Comparison of ENCODE assay signal across 29 mouse cellular contexts in genomic region chr5:97306902-97307301, GRCm38 (mm10).
"Had no signal": no experiment of that assay in that cellular context is flagged by ENCODE, and none has a peak within 500 bp of the region (broad histone marks: within the 10 kb centered on the region; RNA-seq: fewer than 3 reads in every experiment).

No protein-coding gene starts in this region.

- H3K9ac ChIP-seq: heart, embryonic 12.5 days; hindbrain, embryonic 12.5 days; hindbrain, embryonic 14.5 days; intestine, embryonic 15.5 days; kidney, embryonic 15.5 days; limb, embryonic 12.5 days; liver, embryonic 13.5 days; liver, embryonic 15.5 days had no signal

- H3K27ac ChIP-seq: gastrocnemius, adult 2 months; heart, embryonic 10.5 days; hindbrain, embryonic 10.5 days; hindbrain, embryonic 12.5 days; hindbrain, embryonic 14.5 days; intestine, embryonic 15.5 days; kidney, embryonic 15.5 days; kidney, postnatal 0 days; layer of hippocampus, adult 2 months; left cerebral cortex, adult 2 months; limb, embryonic 10.5 days; limb, embryonic 12.5 days; liver, embryonic 13.5 days; liver, embryonic 15.5 days had no signal

- H3K4me2 ChIP-seq: heart, embryonic 12.5 days; hindbrain, embryonic 12.5 days; hindbrain, embryonic 14.5 days; intestine, embryonic 15.5 days; kidney, embryonic 15.5 days; limb, embryonic 12.5 days; liver, embryonic 11.5 days; liver, embryonic 13.5 days; liver, embryonic 15.5 days had no signal

- DNase-seq: gastrocnemius, adult 2 months; gastrocnemius, postnatal 10 days; gastrocnemius, postnatal 25 days; heart, adult 18-20 months; heart, postnatal 10 days; heart, postnatal 4 days; kidney, adult 11 months; kidney, adult 2 months; kidney, adult 9 months; kidney, postnatal 14 days; kidney, postnatal 36 days; liver; liver, embryonic 13.5 days had no signal

- H3K4me1 ChIP-seq: heart, embryonic 10.5 days; heart, embryonic 12.5 days; hindbrain, embryonic 10.5 days; hindbrain, embryonic 12.5 days; intestine, embryonic 15.5 days; kidney, embryonic 15.5 days; limb, embryonic 12.5 days; liver, embryonic 13.5 days; liver, embryonic 15.5 days had no signal

- ATAC-seq: hindbrain, embryonic 16.5 days; inflammation-experienced regulatory T-cells, adult 6 months; intestine, embryonic 15.5 days had no signal

- H3K36me3 ChIP-seq: heart, embryonic 10.5 days; heart, embryonic 12.5 days; hindbrain, embryonic 10.5 days; hindbrain, embryonic 12.5 days; intestine, embryonic 15.5 days; kidney, embryonic 15.5 days; limb, embryonic 10.5 days; limb, embryonic 12.5 days; liver, embryonic 13.5 days; liver, embryonic 15.5 days had no signal

- H3K27me3 ChIP-seq: heart, embryonic 12.5 days; hindbrain, embryonic 12.5 days; intestine, embryonic 15.5 days; kidney, embryonic 15.5 days; limb, embryonic 12.5 days; liver, embryonic 13.5 days; liver, embryonic 15.5 days had no signal

- H3K4me3 ChIP-seq: gastrocnemius, adult 2 months; heart, embryonic 10.5 days; heart, embryonic 12.5 days; hindbrain, embryonic 10.5 days; hindbrain, embryonic 12.5 days; intestine, embryonic 15.5 days; kidney, embryonic 15.5 days; layer of hippocampus, adult 2 months; left cerebral cortex, adult 2 months; limb, embryonic 10.5 days; limb, embryonic 12.5 days; liver, embryonic 13.5 days; liver, embryonic 15.5 days had no signal

- H3K9me3 ChIP-seq: heart, embryonic 10.5 days; heart, embryonic 12.5 days; hindbrain, embryonic 10.5 days; hindbrain, embryonic 12.5 days; intestine, embryonic 15.5 days; kidney, embryonic 15.5 days; limb, embryonic 10.5 days; limb, embryonic 12.5 days; liver, embryonic 13.5 days; liver, embryonic 15.5 days had no signal
